Mouse (Mus musculus) T-cell, adult 66 days (primary cell): Measurements from ENCODE around the gene Plekhf1. TPM values are rescaled to one million over a fixed set of nuclear protein-coding genes. Genes with fewer than 3 reads are reported as not detected.

Experiments used
- total RNA-seq, 2 experiments: library from RNA; stranded (reverse); gene quantifications; 3 replicates in 1 of 2; 4 replicates in 1 of 2; pipeline ENCODE4 v1.2.4; 2023

Gene Plekhf1
- under 1 TPM; 0.68 to 0.79 TPM for total RNA-seq

GRCm38 (mm10) chr7:38227900-38228298 is at the start of gene Plekhf1:
Plekhf1 (minus strand) TSS chr7:38228016.

GRCm38 (mm10) chr7:38270703-38271510 is 43.1 kb upstream of the Plekhf1 start, which contains the start of gene Pop4:
Pop4 (minus strand) TSS chr7:38271423.

GRCm38 (mm10) chr7:38182962-38183687 is 44.7 kb downstream of the Plekhf1 start, which contains the start of gene 1600014C10Rik:
1600014C10Rik (plus strand) TSS chr7:38183217.

Other genes with a start within 250 kb of the Plekhf1 start
- gene Uri1, start 204.5 kb downstream of the Plekhf1 start, total RNA-seq: 10 to 100 TPM; 44.4 to 49.3 TPM
- gene Ccne1, start 120.5 kb downstream of the Plekhf1 start, total RNA-seq: 1 to 10 TPM; 3.3 to 4.8 TPM
- 10 to 100 TPM; 26.6 to 35.6 TPM for gene 1600014C10Rik, start 44.8 kb downstream of the Plekhf1 start, total RNA-seq
- gene Pop4, start 43.4 kb upstream of the Plekhf1 start, total RNA-seq: 10 to 100 TPM; 49.4 to 60.5 TPM